Mouse (Mus musculus) lung, postnatal 14 days (tissue): ENCODE measurements around the gene Htr2a.
A peak's percentile ranks its signal among the peaks of the same experiment; 100 is the strongest.

ENCODE experiments used
- DNase-seq: peaks from one replicate; pipeline ENCODE4 v3.0.0; 2021

Htr2a gene

GRCm38 (mm10) chr14:74699241-74699640 lies 58.6 kb downstream of the Htr2a start:
- no peak for DNase-seq

- DNase-seq: no peak
Observed at GRCm38 (mm10) chr14:74703930-74704329, 63.3 kb downstream of the Htr2a start.

GRCm38 (mm10) chr14:74709054-74709453 lies 68.4 kb downstream of the Htr2a start:
- peak; percentile 41 for DNase-seq

- DNase-seq: no peak
Observed at GRCm38 (mm10) chr14:74723541-74723940, 82.9 kb downstream of the Htr2a start.

- no peak for DNase-seq
Observed at GRCm38 (mm10) chr14:74731221-74732078, 90.8 kb downstream of the Htr2a start.

- peak; percentile 94 for DNase-seq
Observed at GRCm38 (mm10) chr14:74732079-74732783, 91.6 kb downstream of the Htr2a start, which contains the start of gene Esd. TSS of gene Esd (plus strand) at chr14:74732297.

GRCm38 (mm10) chr14:74733397-74733796 lies 92.8 kb downstream of the Htr2a start:
- no peak for DNase-seq

GRCm38 (mm10) chr14:74735471-74735870 lies 94.8 kb downstream of the Htr2a start:
- no peak for DNase-seq

- DNase-seq: no peak
Observed at GRCm38 (mm10) chr14:74736850-74737249, 96.2 kb downstream of the Htr2a start.
